Mouse (Mus musculus) adrenal gland, adult (tissue): ENCODE results near the gene Pcsk4.

Experiments used
- DNase-seq, 2 experiments: peaks; one replicate each; pipeline ENCODE4 v3.0.0; 2022 to 2023; ENCODE audit warnings: low spot score in 1 of 2; ENCODE audit not compliant: inconsistent age in 2 of 2

The Pcsk4 gene

DNA sequence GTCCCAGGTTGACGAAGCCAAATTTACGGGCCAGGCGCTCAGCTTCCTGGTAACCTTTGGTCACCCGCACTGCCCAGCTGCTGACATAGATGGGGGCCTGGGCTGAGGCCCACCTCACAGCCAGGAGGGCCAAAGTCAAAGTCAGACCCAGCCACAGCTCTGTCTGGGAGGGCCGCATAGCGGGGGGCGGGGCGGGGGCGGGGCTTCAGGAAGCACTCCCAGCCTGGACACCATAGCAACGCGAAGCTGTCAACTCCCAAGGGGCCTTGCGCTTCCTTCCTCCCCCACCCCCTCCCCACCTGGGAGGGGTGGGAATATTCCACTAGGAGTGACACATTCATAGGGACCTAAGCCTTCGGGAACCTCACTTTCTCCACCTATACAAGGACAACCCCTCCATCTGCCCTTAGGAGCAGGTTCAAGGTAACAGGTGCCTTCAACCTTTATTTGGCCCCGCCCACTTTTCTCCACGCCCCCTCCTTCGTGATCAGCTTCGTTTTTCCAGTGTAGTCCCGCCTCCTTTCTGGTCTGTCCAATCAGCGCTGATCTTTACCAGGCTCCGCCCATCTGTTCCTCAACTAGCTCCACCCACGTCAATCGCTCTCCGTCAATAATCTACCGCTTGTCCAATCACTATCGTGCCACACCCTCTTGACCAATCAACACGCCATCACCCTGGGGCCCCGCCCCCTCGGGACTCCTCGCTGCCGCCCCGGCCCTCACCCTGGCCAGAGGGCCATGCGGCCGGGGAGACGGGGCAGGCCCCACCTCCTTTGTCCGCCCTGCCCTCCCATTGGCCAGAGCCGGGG lies at the start of gene Pcsk4, which contains the start of gene Reep6:
Pcsk4 (minus strand) TSS at position 226 of the 809 bp plus-strand sequence.
Reep6 (plus strand) TSS at position 681 of the 809 bp plus-strand sequence.
- peak; percentile 98 to 99 for DNase-seq

- DNase-seq: peak; percentile 33 to 71
Observed at GRCm38 (mm10) chr10:80377716-80378115, 48.4 kb upstream of the Pcsk4 start.

DNA sequence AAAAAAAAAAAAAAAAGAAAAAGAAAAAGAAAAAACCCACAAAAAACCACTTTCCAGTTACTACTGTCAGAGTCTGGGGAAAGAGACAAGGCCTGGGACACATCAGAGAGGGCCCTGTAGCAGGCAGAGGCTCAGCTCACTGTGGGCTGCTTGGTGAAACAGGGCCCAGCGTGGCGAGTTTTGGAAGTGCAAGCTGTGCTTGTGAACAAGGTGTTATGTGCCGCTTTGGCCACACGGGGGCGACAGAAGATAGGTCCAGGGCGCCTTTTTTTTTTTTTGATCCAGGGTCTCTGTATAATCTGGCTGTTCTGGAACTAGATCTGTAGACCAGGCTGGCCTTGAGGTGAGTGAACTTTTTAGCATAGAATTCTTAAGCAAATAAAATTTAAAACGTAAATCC lies 46.9 kb upstream of the Pcsk4 start:
- peak; percentile 88 to 96 for DNase-seq

DNA sequence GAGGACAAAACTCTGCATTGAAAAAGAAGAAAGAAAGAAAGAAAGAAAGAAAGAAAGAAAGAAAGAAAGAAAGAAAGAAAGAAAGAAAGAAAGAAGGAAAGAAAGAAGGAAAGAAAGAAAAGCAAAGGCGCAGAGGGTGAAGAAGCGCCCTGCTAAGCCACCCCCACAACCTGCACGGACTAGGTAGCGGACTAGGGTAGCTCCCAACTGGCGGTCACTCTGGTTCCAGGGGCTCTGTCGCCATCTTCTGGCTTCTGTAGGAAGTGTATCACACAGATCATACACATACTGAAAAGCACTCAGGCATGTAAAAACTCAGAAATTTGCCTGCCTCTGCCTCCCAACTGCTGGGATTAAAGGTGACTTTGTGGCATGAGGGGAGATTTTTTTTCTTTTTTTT lies 44.8 kb upstream of the Pcsk4 start:
- DNase-seq: peak; percentile 78 to 93

GRCm38 (mm10) chr10:80372706-80373105 lies 43.4 kb upstream of the Pcsk4 start:
- no peak for DNase-seq

DNA sequence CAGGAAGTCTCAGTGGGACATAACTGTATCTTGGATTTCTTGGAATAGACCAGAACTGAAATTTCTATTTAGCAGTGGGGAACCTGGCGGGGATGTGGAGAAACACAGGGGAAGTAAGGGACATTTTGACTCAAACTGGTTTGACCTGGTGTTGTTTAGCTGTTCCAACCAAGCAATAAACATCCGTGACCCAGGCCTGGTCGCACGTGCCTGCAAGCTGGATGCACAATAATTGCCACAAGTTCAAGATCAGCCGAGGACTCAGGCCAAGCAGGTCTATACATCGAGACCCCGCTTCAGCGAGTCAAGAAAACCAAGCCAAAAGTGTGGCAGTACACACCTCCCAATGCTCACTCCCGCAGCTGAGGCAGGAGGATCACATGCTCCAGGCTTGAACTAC lies 42.7 kb upstream of the Pcsk4 start:
- DNase-seq: no peak

- DNase-seq: peak; percentile 30 to 69
Observed at GRCm38 (mm10) chr10:80371411-80371966, 42.2 kb upstream of the Pcsk4 start.

DNA sequence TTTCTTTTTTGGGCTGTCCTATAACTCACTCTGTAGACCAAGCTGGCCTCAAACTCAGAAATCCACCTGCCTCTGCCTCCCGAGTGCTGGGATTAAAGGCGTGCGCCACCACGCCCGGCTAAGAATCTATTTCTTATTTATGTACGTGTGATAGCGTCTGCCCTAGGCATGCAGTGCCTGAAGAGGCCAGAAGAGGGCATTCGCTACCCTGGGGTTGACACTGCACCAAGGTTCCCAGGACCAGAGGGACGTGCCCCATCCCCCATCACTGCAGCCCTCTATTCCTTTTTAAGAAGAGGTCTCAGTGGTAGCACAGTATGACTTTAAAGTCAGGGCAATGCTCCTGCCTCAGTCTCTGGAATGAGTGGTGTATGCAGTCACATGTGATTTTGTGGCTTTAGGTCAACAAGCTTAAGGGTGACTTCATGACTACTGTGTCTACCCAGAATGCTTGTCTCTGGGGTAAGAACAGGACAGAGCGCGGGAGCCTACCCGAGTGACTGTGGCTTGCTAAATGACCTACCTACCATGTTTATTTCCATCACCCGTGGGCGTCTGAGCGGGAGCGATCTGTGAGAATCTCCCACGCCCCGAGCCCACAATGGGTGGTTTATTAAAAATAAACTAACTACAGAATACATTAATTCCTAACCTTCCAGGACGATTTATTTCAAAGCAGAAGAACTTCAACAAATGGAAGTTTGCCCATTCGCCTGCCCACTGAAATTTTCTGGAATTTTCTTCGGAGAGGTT lies 40.9 kb upstream of the Pcsk4 start:
- peak; percentile 29 to 43 for DNase-seq

GRCm38 (mm10) chr10:80368392-80368791 lies 39.1 kb upstream of the Pcsk4 start:
- DNase-seq: peak in 1 of 2 experiments; percentile 33

DNA sequence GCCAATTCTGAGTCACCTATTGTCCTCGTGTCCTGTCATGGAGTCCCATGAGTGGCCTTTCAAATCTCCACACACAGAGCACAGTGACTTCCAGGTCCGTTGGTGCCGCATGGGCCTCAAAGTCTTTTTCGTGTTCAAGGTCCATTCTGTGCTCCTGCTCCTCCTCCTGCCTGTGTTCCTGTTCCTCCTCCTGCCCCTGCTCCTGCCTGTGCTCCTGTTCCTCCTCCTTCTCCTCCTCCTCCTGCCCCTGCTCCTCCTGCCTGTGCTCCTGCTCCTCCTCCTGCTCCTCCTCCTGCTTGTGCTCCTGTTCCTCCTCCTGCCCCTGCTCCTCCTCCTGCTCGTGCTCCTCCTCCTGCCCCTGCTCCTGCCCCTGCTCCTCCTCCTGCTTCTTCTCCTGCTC lies 38.7 kb upstream of the Pcsk4 start:
- no peak for DNase-seq

- DNase-seq: no peak
Observed at GRCm38 (mm10) chr10:80365736-80366135, 36.4 kb upstream of the Pcsk4 start.

DNA sequence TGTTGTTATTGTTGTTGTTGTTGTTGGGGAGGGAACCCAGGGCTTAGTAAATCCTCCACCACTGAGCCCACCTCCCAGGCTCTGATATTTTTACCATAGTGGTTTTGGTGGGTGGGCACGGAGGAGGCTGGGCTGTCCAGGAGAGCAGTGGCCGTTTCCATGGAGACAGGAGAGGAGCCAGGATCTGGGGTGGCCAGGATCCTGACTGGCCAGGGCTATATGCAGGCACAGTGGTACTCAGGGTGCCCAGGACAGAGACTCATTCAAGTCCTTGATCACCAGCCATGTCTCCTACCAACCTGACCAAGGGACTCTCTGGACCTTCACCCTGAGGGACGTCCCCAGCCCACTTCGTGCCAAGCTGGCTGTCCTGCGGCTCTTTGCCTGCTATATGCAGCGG lies 34.4 kb upstream of the Pcsk4 start:
- no peak for DNase-seq

GRCm38 (mm10) chr10:80357994-80358639 lies 28.8 kb upstream of the Pcsk4 start:
- peak in 1 of 2 experiments; percentile 58 for DNase-seq

DNA sequence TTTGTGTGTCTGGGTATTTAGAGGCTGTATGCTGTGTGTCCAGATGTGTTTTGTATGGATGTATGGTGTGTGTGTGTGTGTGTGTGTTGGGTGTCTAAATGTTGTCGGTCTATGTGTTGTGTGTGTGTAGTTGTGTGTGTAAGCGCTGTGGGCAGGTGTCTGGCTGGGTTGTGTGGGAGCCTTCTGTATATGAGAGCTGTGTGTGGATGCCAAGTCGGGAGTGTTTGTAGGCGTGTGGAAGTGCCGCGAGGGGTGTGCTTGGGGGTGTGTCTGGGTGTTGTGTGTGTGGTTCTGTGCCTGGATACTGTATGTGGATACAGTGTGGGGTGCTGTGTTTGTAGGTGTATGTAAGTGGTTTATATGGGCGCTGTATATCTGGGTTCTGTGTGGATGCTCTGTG lies 28.0 kb upstream of the Pcsk4 start:
- DNase-seq: no peak

DNA sequence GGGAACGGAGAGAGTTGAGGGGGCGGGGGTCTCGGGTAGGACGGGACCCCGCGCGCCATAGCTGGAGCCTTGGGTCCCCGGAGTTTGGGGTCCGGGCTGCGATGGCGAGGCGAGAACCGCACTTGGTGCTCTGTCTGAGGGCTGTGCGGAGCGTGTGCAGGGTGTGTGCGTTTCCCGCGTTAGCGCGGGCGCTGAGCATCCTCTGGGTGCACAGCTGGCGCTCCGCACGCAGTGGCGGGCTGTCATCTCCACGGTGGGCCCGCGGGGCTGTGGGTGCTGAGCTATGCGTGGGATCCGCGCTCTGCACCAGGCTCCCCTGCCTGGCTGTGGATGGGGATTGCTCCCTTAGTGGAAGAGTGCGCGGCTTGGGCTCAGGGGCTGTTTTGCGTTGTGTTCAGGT lies 27.4 kb upstream of the Pcsk4 start:
- DNase-seq: no peak

DNA sequence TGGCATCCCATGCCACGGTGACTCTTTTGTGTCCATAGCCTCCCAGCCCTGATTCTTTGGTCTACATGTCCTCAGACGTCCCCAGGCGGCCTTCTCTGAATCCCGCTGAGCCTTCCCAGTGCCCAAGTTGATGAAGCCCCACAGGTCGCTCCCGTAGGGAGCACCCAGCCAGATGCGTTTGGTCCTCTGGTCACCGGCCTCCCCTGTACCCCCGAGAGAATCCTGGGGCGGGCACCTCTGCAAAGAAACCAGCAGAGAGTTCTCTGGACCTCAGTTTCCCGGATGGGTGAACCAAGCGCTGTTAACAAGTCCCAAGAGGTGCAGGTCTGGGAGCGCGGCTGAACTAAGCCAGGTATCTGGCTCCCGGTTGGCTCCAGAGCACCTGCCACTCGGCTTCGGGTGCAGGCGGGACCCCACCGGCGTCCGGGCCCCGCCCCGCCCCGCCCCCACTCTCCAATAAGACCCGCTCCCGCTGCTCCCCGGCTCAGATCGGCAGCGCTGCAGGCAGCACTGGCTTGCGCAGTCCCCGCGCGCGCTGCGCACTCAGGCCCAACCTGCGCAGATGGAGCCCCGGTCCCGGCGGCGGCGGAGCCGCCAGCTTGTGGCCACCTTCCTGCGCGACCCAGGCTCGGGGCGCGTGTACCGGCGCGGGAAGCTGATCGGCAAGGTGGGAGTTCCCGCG lies 26.8 kb upstream of the Pcsk4 start, which contains the start of gene Plk5:
Plk5 (plus strand) TSS at position 459 of the 682 bp plus-strand sequence.
- no peak for DNase-seq

- DNase-seq: no peak
Observed at GRCm38 (mm10) chr10:80355431-80355830, 26.1 kb upstream of the Pcsk4 start.

GRCm38 (mm10) chr10:80352727-80353126 lies 23.4 kb upstream of the Pcsk4 start:
- no peak for DNase-seq

DNA sequence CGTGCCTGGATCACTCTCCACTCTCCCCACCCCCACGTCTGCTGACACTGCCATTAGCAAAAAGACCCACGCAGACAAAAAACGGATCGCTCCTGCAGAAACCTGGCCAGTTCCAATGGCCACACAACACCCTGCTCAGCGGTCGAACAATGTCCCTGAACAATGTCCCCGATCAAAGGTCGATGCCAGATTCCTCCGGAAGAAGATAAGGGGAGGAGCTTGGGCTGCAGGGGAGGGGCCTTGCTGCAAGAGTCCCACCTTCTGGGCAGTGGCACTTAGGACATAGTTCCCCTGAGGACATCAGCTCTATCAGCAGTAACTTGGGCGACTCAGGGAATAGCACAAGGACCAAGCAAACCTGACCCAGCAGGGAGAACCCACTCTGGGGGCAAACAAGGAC lies 22.6 kb upstream of the Pcsk4 start:
- no peak for DNase-seq

DNA sequence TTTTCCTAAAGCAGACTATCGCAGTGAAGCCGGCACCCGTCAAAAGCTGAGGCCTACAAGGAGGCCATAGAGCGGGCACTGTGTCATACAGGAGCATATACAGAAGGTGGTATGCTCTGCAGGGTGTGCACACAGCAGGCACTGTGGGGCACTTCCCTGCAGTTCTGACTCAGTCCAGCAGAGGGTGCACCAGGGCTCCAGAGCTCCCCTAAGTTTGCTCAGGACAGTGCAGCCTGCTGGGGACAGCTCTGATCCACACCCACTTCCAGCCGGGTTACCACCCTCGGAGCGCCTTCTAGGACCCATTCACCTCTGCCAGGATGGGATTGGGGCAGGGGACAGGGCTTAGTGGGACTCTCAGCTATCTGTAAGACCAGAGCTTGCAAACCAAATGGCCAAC lies 21.0 kb upstream of the Pcsk4 start:
- DNase-seq: peak; percentile 83 to 96

- DNase-seq: no peak
Observed at GRCm38 (mm10) chr10:80348981-80349380, 19.7 kb upstream of the Pcsk4 start.
